Mouse (Mus musculus): Measurements from ENCODE around the gene Aspscr1. TPM values are rescaled to one million over a fixed set of nuclear protein-coding genes. Genes with fewer than 3 reads are reported as not detected.

Gene Aspscr1
- total and polyA plus RNA-seq, 2 experiments from 2014 or later: 113 to 143 TPM

DNA sequence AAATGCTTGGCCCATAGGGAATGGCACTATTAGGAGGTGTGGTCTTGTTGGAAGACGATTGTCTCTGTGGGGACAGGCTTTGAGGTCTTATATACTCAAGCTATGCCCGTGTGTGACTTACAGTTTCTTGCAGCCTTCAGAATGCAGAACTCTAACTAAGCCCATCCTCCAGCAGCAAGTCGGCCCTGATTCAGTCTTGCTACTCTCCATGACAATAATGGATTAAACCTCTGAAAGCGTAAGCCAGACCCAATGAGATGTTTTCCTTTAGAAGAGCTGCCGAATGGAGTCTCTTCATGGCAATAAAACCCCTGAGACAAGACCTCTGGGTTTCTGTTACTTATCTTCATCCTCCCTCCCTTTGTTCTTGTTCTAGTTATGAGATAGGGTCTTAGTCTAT lies 38.0 kb upstream of the Aspscr1 start:
- TF ChIP-seq CTCF (IDR thresholded peaks at IDR 0.05): no peak
- Histone ChIP-seq H3K27me3 (ENCODE audit: insufficient read depth, low read length) (no peaks in the 10 kb centered on the region), H3K9me3 (ENCODE audit: low read length) (no peaks in the 10 kb centered on the region), H3K27ac (ENCODE audit: low read depth, low read length) (no peak overlapping the region), H3K9ac (replicated peaks; ENCODE audit: low read length, poor library complexity, severe bottlenecking) (no peak overlapping the region), H3K4me1 (ENCODE audit: insufficient read depth, low read length) (peaks cover 5% of the 10 kb centered on the region), H3K4me2 (ENCODE audit: low read depth, low read length, poor library complexity, severe bottlenecking) (no peak overlapping the region), H3K4me3 (ENCODE audit: low read depth, low read length) (no peak overlapping the region), H3K36me3 (ENCODE audit: insufficient read depth, low read length) (peaks cover 3% of the 10 kb centered on the region; the same call in 1 of the 2 replicates)
- WGBS: 55% methylated on average over 5 of the region's 5 CpGs
- DNase-seq (ENCODE audit: low spot score) (no peak), ATAC-seq (ENCODE audit: low FRiP score) (no peak)

DNA sequence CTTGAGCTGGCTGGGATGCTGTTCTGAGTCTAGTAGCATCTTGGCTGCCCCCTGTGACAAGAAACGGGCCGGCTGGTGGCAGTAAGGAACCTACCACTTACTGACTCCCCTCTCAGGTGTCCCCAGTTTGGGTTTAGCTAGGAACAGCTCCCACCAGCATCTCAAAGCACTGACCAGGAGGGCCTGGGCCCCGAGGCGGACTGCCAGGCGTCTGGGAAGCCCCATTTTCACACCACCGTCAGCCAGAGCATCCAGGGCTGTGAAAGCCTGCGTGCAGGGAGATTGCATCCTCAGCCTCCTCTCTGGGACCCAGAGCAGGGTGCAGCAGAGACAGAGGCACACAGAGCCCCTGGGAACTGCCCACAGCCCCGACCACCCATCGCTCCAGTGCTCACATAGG lies 31.5 kb upstream of the Aspscr1 start:
- Histone ChIP-seq H3K27me3 (ENCODE audit: insufficient read depth, low read length) (no peaks in the 10 kb centered on the region), H3K4me3 (ENCODE audit: low read depth, low read length) (no peak overlapping the region), H3K27ac (ENCODE audit: low read depth, low read length) (no peak overlapping the region), H3K9ac (replicated peaks; ENCODE audit: low read length, poor library complexity, severe bottlenecking) (no peak overlapping the region), H3K4me1 (ENCODE audit: insufficient read depth, low read length) (no peaks in the 10 kb centered on the region), H3K4me2 (ENCODE audit: low read depth, low read length, poor library complexity, severe bottlenecking) (no peak overlapping the region), H3K9me3 (ENCODE audit: low read length) (no peaks in the 10 kb centered on the region), H3K36me3 (ENCODE audit: insufficient read depth, low read length) (no peaks in the 10 kb centered on the region)
- no peak for TF ChIP-seq CTCF (IDR thresholded peaks at IDR 0.05)
- no peak for DNase-seq (ENCODE audit: low spot score)
- no peak for ATAC-seq (ENCODE audit: low FRiP score)
- 70% methylated on average over 9 of the region's 9 CpGs for WGBS

DNA sequence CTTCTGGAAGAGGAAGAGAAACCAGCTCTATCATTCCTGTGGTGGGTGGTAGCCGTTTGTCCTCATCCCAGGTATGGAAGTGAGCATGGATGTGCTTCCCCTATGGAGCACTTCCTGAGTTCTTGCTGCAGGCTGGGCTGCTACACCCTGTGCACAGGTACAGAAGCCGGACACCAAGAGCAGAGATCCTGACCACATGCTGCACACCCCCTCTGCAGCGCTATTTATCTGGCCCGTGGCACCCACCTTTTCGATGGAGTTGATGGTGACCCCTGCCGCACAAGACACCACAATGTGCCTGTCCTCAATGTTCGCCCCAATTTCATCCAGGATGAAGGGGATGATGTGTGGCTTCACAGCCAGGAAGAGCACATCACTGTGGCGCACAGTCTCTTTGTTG lies 30.9 kb upstream of the Aspscr1 start:
- Histone ChIP-seq H3K9me3 (ENCODE audit: low read length) (no peaks in the 10 kb centered on the region), H3K36me3 (ENCODE audit: insufficient read depth, low read length) (no peaks in the 10 kb centered on the region), H3K27ac (ENCODE audit: low read depth, low read length) (no peak overlapping the region), H3K27me3 (ENCODE audit: insufficient read depth, low read length) (no peaks in the 10 kb centered on the region), H3K4me1 (ENCODE audit: insufficient read depth, low read length) (no peaks in the 10 kb centered on the region), H3K4me3 (ENCODE audit: low read depth, low read length) (no peak overlapping the region), H3K4me2 (ENCODE audit: low read depth, low read length, poor library complexity, severe bottlenecking) (no peak overlapping the region), H3K9ac (replicated peaks; ENCODE audit: low read length, poor library complexity, severe bottlenecking) (no peak overlapping the region)
- DNase-seq (ENCODE audit: low spot score) (no peak), ATAC-seq (ENCODE audit: low FRiP score) (no peak)
- WGBS: 92% methylated on average over 8 of the region's 8 CpGs
- TF ChIP-seq CTCF (IDR thresholded peaks at IDR 0.05): no peak

DNA sequence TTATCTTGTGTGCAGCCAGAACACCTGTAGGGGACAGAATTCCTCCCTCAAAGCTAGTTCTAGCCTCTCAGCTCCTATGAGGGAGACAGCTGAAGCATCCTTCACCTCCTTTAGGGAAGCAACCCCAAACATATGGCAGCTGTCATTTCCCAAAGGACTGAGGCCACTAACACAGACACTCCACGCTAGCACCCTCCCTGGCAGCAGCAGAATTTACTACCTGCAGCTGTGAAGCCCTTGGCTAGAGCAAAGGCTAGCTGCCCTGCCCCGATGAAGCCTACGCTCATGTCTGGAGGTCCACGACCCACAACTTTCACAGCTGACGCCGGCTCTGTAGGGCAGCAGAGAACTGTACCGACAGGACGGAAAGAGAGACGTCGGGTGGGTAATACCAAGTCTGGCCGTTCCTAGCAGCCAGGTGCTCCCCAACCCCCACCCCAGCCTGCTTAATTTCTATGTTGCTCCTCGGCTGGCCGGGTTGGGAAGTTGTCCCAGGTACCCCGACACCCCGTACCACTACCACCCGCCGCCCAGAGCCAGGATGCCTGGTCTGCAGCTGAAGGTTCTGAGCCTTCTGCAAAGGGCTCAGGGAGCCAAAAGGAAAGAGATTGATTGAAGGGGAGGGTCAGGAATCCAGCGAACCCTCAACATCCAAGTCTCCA lies 29.7 kb upstream of the Aspscr1 start:
- H3K9ac ChIP-seq (replicated peaks; ENCODE audit: low read length, poor library complexity, severe bottlenecking): peak overlapping the region; percentile 69
- H3K27me3 ChIP-seq (ENCODE audit: insufficient read depth, low read length): no peaks in the 10 kb centered on the region
- H3K27ac ChIP-seq (ENCODE audit: low read depth, low read length): peak overlapping the region; percentile 3; the same call in 1 of the 2 replicates
- no peaks in the 10 kb centered on the region for H3K9me3 ChIP-seq (ENCODE audit: low read length)
- H3K4me1 ChIP-seq (ENCODE audit: insufficient read depth, low read length): peaks cover 3% of the 10 kb centered on the region; the same call in 1 of the 2 replicates
- no peak for TF ChIP-seq CTCF (IDR thresholded peaks at IDR 0.05)
- 3% methylated on average over 18 of the region's 18 CpGs for WGBS
- H3K36me3 ChIP-seq (ENCODE audit: insufficient read depth, low read length): no peaks in the 10 kb centered on the region
- H3K4me2 ChIP-seq (ENCODE audit: low read depth, low read length, poor library complexity, severe bottlenecking): peak overlapping the region; percentile 78
- peak overlapping the region; percentile 38 for H3K4me3 ChIP-seq (ENCODE audit: low read depth, low read length)
- ATAC-seq (ENCODE audit: low FRiP score): peak; percentile 39; the same call in 1 of the 2 replicates
- DNase-seq (ENCODE audit: low spot score): no peak

DNA sequence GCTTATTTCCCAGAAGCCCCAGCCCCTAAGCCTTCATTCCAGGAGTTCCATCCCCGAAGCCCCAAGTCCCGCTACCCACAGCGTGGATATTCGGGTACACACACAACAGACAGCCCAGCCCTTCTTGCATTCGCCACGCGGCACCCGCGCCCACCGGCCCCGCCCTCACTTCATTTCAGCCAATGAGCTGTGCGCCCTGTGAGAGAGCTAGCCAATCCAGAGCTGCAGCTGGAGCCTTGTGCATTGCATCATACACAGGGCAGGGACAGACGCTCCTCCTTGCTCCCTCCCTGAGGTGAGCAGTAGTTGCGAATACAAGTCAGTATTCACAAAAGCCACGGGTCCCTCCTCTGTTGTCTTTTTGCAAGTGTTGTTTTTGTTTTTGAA lies 29.2 kb upstream of the Aspscr1 start, which contains the start of gene Pycr1:
TSS of gene Pycr1 (minus strand) at position 169 of the 387 bp plus-strand sequence.
- peak within 1 kb of the TSS; percentile 69 for H3K9ac ChIP-seq (replicated peaks; ENCODE audit: low read length, poor library complexity, severe bottlenecking)
- no peak for TF ChIP-seq CTCF (IDR thresholded peaks at IDR 0.05)
- peak; percentile 96 for ATAC-seq (ENCODE audit: low FRiP score)
- WGBS: under 1% methylated on average over 15 of the region's 15 CpGs
- H3K4me2 ChIP-seq (ENCODE audit: low read depth, low read length, poor library complexity, severe bottlenecking): peak within 1 kb of the TSS; percentile 78
- H3K27me3 ChIP-seq (ENCODE audit: insufficient read depth, low read length): no peaks in the 10 kb centered on the region
- H3K4me1 ChIP-seq (ENCODE audit: insufficient read depth, low read length): peaks cover 5% of the 10 kb centered on the region; the same call in 1 of the 2 replicates
- H3K27ac ChIP-seq (ENCODE audit: low read depth, low read length): peak within 1 kb of the TSS; percentile 3
- no peaks in the 10 kb centered on the region for H3K9me3 ChIP-seq (ENCODE audit: low read length)
- no peaks in the 10 kb centered on the region for H3K36me3 ChIP-seq (ENCODE audit: insufficient read depth, low read length)
- peak within 1 kb of the TSS; percentile 38 for H3K4me3 ChIP-seq (ENCODE audit: low read depth, low read length)
- peak; percentile 93 for DNase-seq (ENCODE audit: low spot score)

DNA sequence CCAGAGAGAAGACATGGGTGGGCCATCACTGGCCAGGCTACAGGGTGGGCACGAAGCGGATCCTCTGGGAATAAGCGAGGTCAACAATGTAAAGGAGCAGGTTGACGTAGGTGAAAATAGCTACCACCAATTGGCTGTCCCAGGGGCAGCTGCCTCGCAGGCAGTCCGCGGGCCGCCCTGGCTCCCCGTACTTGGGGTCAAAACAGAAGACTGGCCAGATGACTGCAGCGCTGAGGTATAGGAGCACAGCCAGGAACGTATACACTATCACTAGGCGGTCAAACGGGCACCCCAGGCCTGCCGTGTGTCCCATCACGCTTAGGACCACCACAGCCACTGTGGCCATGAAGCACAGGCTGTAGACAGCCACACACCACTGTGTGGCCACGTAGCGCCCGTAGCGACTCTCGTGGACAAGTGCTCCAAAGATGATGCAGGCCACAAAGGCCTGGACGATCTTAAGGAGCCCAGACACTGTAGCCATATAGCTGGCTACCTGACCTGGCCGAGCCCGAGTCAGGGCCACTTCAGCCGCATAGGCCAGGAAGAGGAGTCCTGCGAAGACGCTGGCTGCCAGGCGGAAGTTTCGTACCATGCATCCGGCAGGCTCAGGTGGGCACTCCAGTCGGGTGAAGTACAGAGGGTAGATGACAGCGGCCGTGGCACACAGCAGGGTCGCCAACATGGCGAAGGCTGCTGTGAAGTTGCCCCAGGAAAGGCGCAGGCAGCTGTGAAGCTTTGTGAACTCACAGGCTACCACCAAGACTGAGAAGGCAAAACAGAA lies 25.5 kb upstream of the Aspscr1 start:
- H3K4me2 ChIP-seq (ENCODE audit: low read depth, low read length, poor library complexity, severe bottlenecking): peak overlapping the region; percentile 50
- ATAC-seq (ENCODE audit: low FRiP score): no peak
- H3K27me3 ChIP-seq (ENCODE audit: insufficient read depth, low read length): no peaks in the 10 kb centered on the region
- WGBS: 87% methylated on average over 35 of the region's 35 CpGs
- no peak overlapping the region for H3K9ac ChIP-seq (replicated peaks; ENCODE audit: low read length, poor library complexity, severe bottlenecking)
- DNase-seq (ENCODE audit: low spot score): no peak
- peak overlapping the region; percentile 28 for H3K4me3 ChIP-seq (ENCODE audit: low read depth, low read length)
- no peak overlapping the region for H3K27ac ChIP-seq (ENCODE audit: low read depth, low read length)
- no peak for TF ChIP-seq CTCF (IDR thresholded peaks at IDR 0.05)
- H3K36me3 ChIP-seq (ENCODE audit: insufficient read depth, low read length): no peaks in the 10 kb centered on the region
- peaks cover 5% of the 10 kb centered on the region; the same call in 1 of the 2 replicates for H3K4me1 ChIP-seq (ENCODE audit: insufficient read depth, low read length)
- H3K9me3 ChIP-seq (ENCODE audit: low read length): no peaks in the 10 kb centered on the region
